19 mouse cellular contexts compared by ENCODE assay signal in genomic region chr7:53912992-53913391, GRCm38 (mm10).
A peak's percentile ranks its signal among the peaks of the same experiment; 100 is the strongest.
DNase-seq lines count a peak whose midpoint lies in the region; ATAC-seq and TF ChIP-seq lines count a peak whose summit lies in the region.
"Had no signal": no experiment of that assay in that cellular context is flagged by ENCODE, and none has a peak within 500 bp of the region (broad histone marks: within the 10 kb centered on the region; RNA-seq: fewer than 3 reads in every experiment).

No protein-coding gene starts in this region.

- H3K27ac ChIP-seq in hindbrain, embryonic 14.5 days: no peak overlapping the region
- H3K27ac ChIP-seq in hindbrain, embryonic 11.5 days (ENCODE audit: low read depth, low read length): no peak overlapping the region
- H3K27ac ChIP-seq in midbrain, postnatal 0 days (ENCODE audit: low read depth, low read length): no peak overlapping the region
- no peak overlapping the region for H3K27ac ChIP-seq in midbrain, embryonic 10.5 days (replicated peaks)
- no peak overlapping the region for H3K27ac ChIP-seq in embryonic facial prominence, embryonic 14.5 days (replicated peaks; ENCODE audit: low read depth, low read length)
- H3K27ac ChIP-seq: embryonic facial prominence, embryonic 15.5 days; forebrain, embryonic 10.5 days; gastrocnemius, adult 2 months had no signal

- no peaks in the 10 kb centered on the region for H3K27me3 ChIP-seq in hindbrain, embryonic 14.5 days (ENCODE audit: control insufficient read depth, insufficient read depth, low read length)
- H3K27me3 ChIP-seq in hindbrain, embryonic 11.5 days (ENCODE audit: control insufficient read depth, insufficient read depth, low read length): no peaks in the 10 kb centered on the region
- no peaks in the 10 kb centered on the region for H3K27me3 ChIP-seq in midbrain, postnatal 0 days (ENCODE audit: insufficient read depth, low read length)
- no peaks in the 10 kb centered on the region for H3K27me3 ChIP-seq in midbrain, embryonic 10.5 days (ENCODE audit: low read depth, poor library complexity, severe bottlenecking)
- H3K27me3 ChIP-seq in embryonic facial prominence, embryonic 14.5 days (replicated peaks; ENCODE audit: control insufficient read depth, insufficient read depth, low read length): no peaks in the 10 kb centered on the region
- H3K27me3 ChIP-seq: embryonic facial prominence, embryonic 15.5 days; heart, embryonic 12.5 days had no signal

- H3K9me3 ChIP-seq in hindbrain, embryonic 14.5 days (ENCODE audit: control insufficient read depth, low read length): no peaks in the 10 kb centered on the region
- no peaks in the 10 kb centered on the region for H3K9me3 ChIP-seq in hindbrain, embryonic 11.5 days (ENCODE audit: control insufficient read depth, low read length)
- no peaks in the 10 kb centered on the region for H3K9me3 ChIP-seq in midbrain, postnatal 0 days (ENCODE audit: low read length)
- H3K9me3 ChIP-seq in midbrain, embryonic 10.5 days (replicated peaks): no peaks in the 10 kb centered on the region
- H3K9me3 ChIP-seq in embryonic facial prominence, embryonic 14.5 days (ENCODE audit: control insufficient read depth, low read length): no peaks in the 10 kb centered on the region
- H3K9me3 ChIP-seq: embryonic facial prominence, embryonic 15.5 days; forebrain, embryonic 10.5 days; heart, embryonic 12.5 days had no signal

- no peaks in the 10 kb centered on the region for H3K36me3 ChIP-seq in hindbrain, embryonic 14.5 days (replicated peaks; ENCODE audit: control insufficient read depth, insufficient read depth)
- H3K36me3 ChIP-seq in hindbrain, embryonic 11.5 days (ENCODE audit: control insufficient read depth, insufficient read depth, low read length): no peaks in the 10 kb centered on the region
- no peaks in the 10 kb centered on the region for H3K36me3 ChIP-seq in midbrain, postnatal 0 days (ENCODE audit: insufficient read depth, low read length)
- H3K36me3 ChIP-seq in midbrain, embryonic 10.5 days: no peaks in the 10 kb centered on the region
- H3K36me3 ChIP-seq in embryonic facial prominence, embryonic 14.5 days (ENCODE audit: control insufficient read depth, insufficient read depth, low read length): no peaks in the 10 kb centered on the region
- H3K36me3 ChIP-seq: embryonic facial prominence, embryonic 15.5 days; forebrain, embryonic 10.5 days; heart, embryonic 12.5 days had no signal

- peak; percentile 16 for DNase-seq in hindbrain, embryonic 14.5 days (ENCODE audit: low spot score)
- DNase-seq in hindbrain, embryonic 11.5 days (ENCODE audit: low spot score): no peak
- DNase-seq in midbrain, postnatal 0 days (ENCODE audit: low spot score): peak; percentile 3
- no peak for DNase-seq in midbrain, embryonic 10.5 days (ENCODE audit: low spot score)
- no peak for DNase-seq in embryonic facial prominence, embryonic 14.5 days (ENCODE audit: low spot score)
- DNase-seq in adrenal gland, postnatal 10 days: no peak
- DNase-seq: adrenal gland, postnatal 25 days; cerebellum, adult 11 months; cerebellum, adult 8-10 months; cerebellum, postnatal 14 days; gastrocnemius, adult 2 months; gastrocnemius, postnatal 25 days had no signal

- peak; percentile 31; the same call in 1 of the 2 replicates for ATAC-seq in hindbrain, embryonic 14.5 days (ENCODE audit: low FRiP score)
- no peak for ATAC-seq in hindbrain, embryonic 11.5 days (ENCODE audit: low FRiP score)
- ATAC-seq in midbrain, postnatal 0 days (ENCODE audit: low FRiP score): no peak
- ATAC-seq in embryonic facial prominence, embryonic 14.5 days (ENCODE audit: low read depth): peak; percentile 57; the same call in 1 of the 2 replicates
- ATAC-seq in megakaryocyte-erythroid progenitor cell, adult 5-6 weeks (replicated peaks; ENCODE audit: low FRiP score, low TSS enrichment, poor library complexity, severe bottlenecking): no peak
- ATAC-seq: forebrain, embryonic 14.5 days; intestine, postnatal 0 days had no signal

- TF ChIP-seq CTCF in midbrain, postnatal 0 days (IDR thresholded peaks at IDR 0.05): no peak

- no peak overlapping the region for H3K4me2 ChIP-seq in hindbrain, embryonic 14.5 days (replicated peaks)
- H3K4me2 ChIP-seq in hindbrain, embryonic 11.5 days (replicated peaks; ENCODE audit: low read depth, low read length): no peak overlapping the region
- H3K4me2 ChIP-seq in midbrain, postnatal 0 days (ENCODE audit: low read depth, low read length, poor library complexity, severe bottlenecking): no peak overlapping the region
- H3K4me2 ChIP-seq in embryonic facial prominence, embryonic 14.5 days (ENCODE audit: low read depth, low read length): no peak overlapping the region
- H3K4me2 ChIP-seq: embryonic facial prominence, embryonic 15.5 days; heart, embryonic 12.5 days had no signal

- H3K4me1 ChIP-seq in hindbrain, embryonic 14.5 days (replicated peaks; ENCODE audit: control insufficient read depth, insufficient read depth, low read length): no peaks in the 10 kb centered on the region
- no peaks in the 10 kb centered on the region for H3K4me1 ChIP-seq in hindbrain, embryonic 11.5 days (replicated peaks; ENCODE audit: control insufficient read depth, insufficient read depth, low read length)
- no peaks in the 10 kb centered on the region for H3K4me1 ChIP-seq in midbrain, postnatal 0 days (ENCODE audit: insufficient read depth, low read length)
- H3K4me1 ChIP-seq in midbrain, embryonic 10.5 days: no peaks in the 10 kb centered on the region
- no peaks in the 10 kb centered on the region for H3K4me1 ChIP-seq in embryonic facial prominence, embryonic 14.5 days (ENCODE audit: control insufficient read depth, insufficient read depth, low read length)
- H3K4me1 ChIP-seq: embryonic facial prominence, embryonic 15.5 days; forebrain, embryonic 10.5 days; heart, embryonic 12.5 days had no signal

- no peak overlapping the region for H3K9ac ChIP-seq in hindbrain, embryonic 14.5 days
- H3K9ac ChIP-seq in hindbrain, embryonic 11.5 days (ENCODE audit: low read depth, low read length): no peak overlapping the region
- H3K9ac ChIP-seq in midbrain, postnatal 0 days (replicated peaks; ENCODE audit: low read length, poor library complexity, severe bottlenecking): no peak overlapping the region
- no peak overlapping the region for H3K9ac ChIP-seq in embryonic facial prominence, embryonic 14.5 days (ENCODE audit: low read depth, low read length)
- H3K9ac ChIP-seq: embryonic facial prominence, embryonic 15.5 days; heart, embryonic 12.5 days had no signal

- no peak overlapping the region for H3K4me3 ChIP-seq in hindbrain, embryonic 14.5 days (replicated peaks; ENCODE audit: low read length)
- no peak overlapping the region for H3K4me3 ChIP-seq in hindbrain, embryonic 11.5 days (ENCODE audit: low read depth, low read length)
- no peak overlapping the region for H3K4me3 ChIP-seq in midbrain, postnatal 0 days (ENCODE audit: low read depth, low read length)
- no peak overlapping the region for H3K4me3 ChIP-seq in midbrain, embryonic 10.5 days
- H3K4me3 ChIP-seq in embryonic facial prominence, embryonic 14.5 days (ENCODE audit: low read depth, low read length): no peak overlapping the region
- H3K4me3 ChIP-seq: embryonic facial prominence, embryonic 15.5 days; erythroblast, embryonic 14.5 days; forebrain, embryonic 10.5 days; gastrocnemius, adult 2 months; heart, embryonic 12.5 days had no signal

- WGBS in hindbrain, embryonic 14.5 days: 55% methylated on average over 2 of the region's 2 CpGs
- WGBS in hindbrain, embryonic 11.5 days: 71% methylated on average over 2 of the region's 2 CpGs
- WGBS in midbrain, postnatal 0 days: 50% methylated on average over 2 of the region's 2 CpGs
- WGBS in midbrain, embryonic 10.5 days: 58% methylated on average over 2 of the region's 2 CpGs
- 28% methylated on average over 2 of the region's 2 CpGs for WGBS in embryonic facial prominence, embryonic 14.5 days

Comparison
In these comparisons a context has a peak if more than half of its experiments do, and no peak if none do; other contexts are left out.
1. ATAC-seq: peak in hindbrain, embryonic 14.5 days (single experiment) and embryonic facial prominence, embryonic 14.5 days (single experiment); none in hindbrain, embryonic 11.5 days (single experiment), midbrain, postnatal 0 days (single experiment) and megakaryocyte-erythroid progenitor cell, adult 5-6 weeks (single experiment).
2. DNase-seq: peak in hindbrain, embryonic 14.5 days (single experiment) and midbrain, postnatal 0 days (single experiment); none in hindbrain, embryonic 11.5 days (single experiment), midbrain, embryonic 10.5 days (single experiment), embryonic facial prominence, embryonic 14.5 days (single experiment) and adrenal gland, postnatal 10 days (single experiment).